Mouse (Mus musculus): ENCODE measurements around the gene Dync1li2. TPM values are rescaled to one million over a fixed set of nuclear protein-coding genes. Genes with fewer than 3 reads are reported as not detected.

Dync1li2 gene
- polyA plus RNA-seq, 1 experiment from 2014 or later = 93.1 TPM

DNA sequence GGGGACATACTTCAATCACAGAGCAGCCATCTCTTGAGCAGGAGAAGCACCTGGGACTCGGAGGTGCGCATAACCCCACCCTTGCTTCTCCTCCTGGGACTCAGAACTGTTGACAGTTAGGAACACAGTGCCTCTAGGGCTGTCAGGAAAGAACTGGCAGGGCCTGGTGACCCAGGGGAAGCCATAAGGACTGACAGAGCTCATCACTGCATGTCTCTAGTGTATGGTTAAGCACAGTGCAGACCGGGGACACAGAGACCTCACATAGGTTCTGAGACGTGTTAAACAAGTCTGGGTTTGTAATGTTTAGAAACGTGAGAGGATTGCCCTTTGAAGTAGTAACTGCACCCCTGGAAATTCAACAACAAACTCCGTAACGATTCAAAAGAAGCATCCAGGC lies 55.3 kb downstream of the Dync1li2 start:
- no peak for ATAC-seq
- in situ Hi-C loops (cut with MboI; ENCODE audit: low pct_unique_long_range_greater_than_20kb) = no loop called here
- ChIA-PET CTCF (no interaction called here), POLR2A (no interaction called here)
- H3K27me3 ChIP-seq = no peaks in the 10 kb centered on the region
- no peak for DNase-seq (ENCODE audit: low read depth, low spot score)
- TF ChIP-seq CTCF (IDR thresholded peaks at IDR 0.05) = no peak

- POLR2A ChIA-PET = no interaction called here
- peak; percentile 35 for ATAC-seq
- in situ Hi-C loops (cut with MboI; ENCODE audit: low pct_unique_long_range_greater_than_20kb) = no loop called here
- TF ChIP-seq CTCF (IDR thresholded peaks at IDR 0.05) = no peak
- no peak for DNase-seq (ENCODE audit: low read depth, low spot score)
- CTCF ChIA-PET = interaction anchor here (0.9 to 1.1 kb wide), 2 partner anchors 10 to 19 kb away, joined by 4 read pairs; no protein-coding TSS in a partner anchor
- H3K27me3 ChIP-seq = no peaks in the 10 kb centered on the region
Observed at GRCm38 (mm10) chr8:104386693-104387092, 56.2 kb downstream of the Dync1li2 start.

- CTCF ChIA-PET = interaction anchor here (1.1 to 1.6 kb wide), 6 partner anchors 12 to 51 kb away, joined by 3 to 7 read pairs (median 4); partner anchors contain the start of gene Cmtm4
- in situ Hi-C loops (cut with MboI; ENCODE audit: low pct_unique_long_range_greater_than_20kb) = no loop called here
- no peaks in the 10 kb centered on the region for H3K27me3 ChIP-seq
- POLR2A ChIA-PET = interaction anchor here (1.2 kb wide), 1 partner anchor 11 kb away, joined by 3 read pairs; the partner anchor contains the start of gene Cmtm4
- DNase-seq (ENCODE audit: low read depth, low spot score) = peak; percentile 56
- no peak for TF ChIP-seq CTCF (IDR thresholded peaks at IDR 0.05)
- peak; percentile 78 for ATAC-seq
Observed at GRCm38 (mm10) chr8:104383977-104384376, 58.9 kb downstream of the Dync1li2 start.

- no peak for ATAC-seq
- POLR2A ChIA-PET = interaction anchor here (1.2 kb wide), 1 partner anchor 12 kb away, joined by 3 read pairs; the partner anchor contains the start of gene Cmtm4
- DNase-seq (ENCODE audit: low read depth, low spot score) = no peak
- in situ Hi-C loops (cut with MboI; ENCODE audit: low pct_unique_long_range_greater_than_20kb) = no loop called here
- no peaks in the 10 kb centered on the region for H3K27me3 ChIP-seq
- CTCF ChIA-PET = interaction anchor here (1.1 to 2.1 kb wide), 7 partner anchors 13 to 51 kb away, joined by 3 to 7 read pairs (median 4); partner anchors contain the start of gene Cmtm4
- TF ChIP-seq CTCF (IDR thresholded peaks at IDR 0.05) = no peak
Observed at GRCm38 (mm10) chr8:104383296-104383695, 59.6 kb downstream of the Dync1li2 start.

DNA sequence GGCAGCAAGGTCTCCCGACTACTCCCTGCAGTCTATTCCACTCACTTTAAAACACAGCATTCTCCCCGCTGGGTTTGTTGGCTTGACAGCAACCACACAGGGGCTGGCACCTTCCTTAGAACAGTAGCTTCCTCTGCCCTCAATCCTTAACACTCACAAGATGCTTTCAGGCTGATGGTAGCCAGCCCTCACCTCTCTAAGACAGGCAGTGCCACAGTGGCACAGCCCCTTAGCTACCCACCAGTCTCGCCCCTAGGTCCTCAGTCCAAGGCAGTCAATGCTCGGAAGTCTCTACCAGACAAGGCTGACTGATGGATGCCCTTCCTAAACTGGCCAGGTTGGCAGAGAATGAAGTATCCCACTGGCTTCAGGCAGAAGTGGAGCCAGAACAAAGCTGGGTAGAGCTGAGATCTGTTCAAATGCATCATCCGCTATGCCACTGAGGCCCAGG lies 61.9 kb downstream of the Dync1li2 start:
- CTCF ChIA-PET = no interaction called here
- POLR2A ChIA-PET = no interaction called here
- in situ Hi-C loops (cut with MboI; ENCODE audit: low pct_unique_long_range_greater_than_20kb) = no loop called here
- TF ChIP-seq CTCF (IDR thresholded peaks at IDR 0.05) = no peak
- ATAC-seq (no peak), DNase-seq (ENCODE audit: low read depth, low spot score) (no peak)
- H3K27me3 ChIP-seq = no peaks in the 10 kb centered on the region

- no peaks in the 10 kb centered on the region for H3K27me3 ChIP-seq
- ChIA-PET CTCF (interaction anchor here (1.2 kb wide), 1 partner anchor 38 kb away, joined by 4 read pairs; no protein-coding TSS in a partner anchor), POLR2A (no interaction called here)
- DNase-seq (ENCODE audit: low read depth, low spot score) (no peak), ATAC-seq (no peak)
- in situ Hi-C loops (cut with MboI; ENCODE audit: low pct_unique_long_range_greater_than_20kb) = no loop called here
- TF ChIP-seq CTCF (IDR thresholded peaks at IDR 0.05) = no peak
Observed at GRCm38 (mm10) chr8:104380269-104380668, 62.6 kb downstream of the Dync1li2 start.

GRCm38 (mm10) chr8:104379301-104379836 lies 63.5 kb downstream of the Dync1li2 start:
- no peaks in the 10 kb centered on the region for H3K27me3 ChIP-seq
- ATAC-seq (no peak), DNase-seq (ENCODE audit: low read depth, low spot score) (no peak)
- POLR2A ChIA-PET = interaction anchor here (1.0 kb wide), 1 partner anchor 12 kb away, joined by 3 read pairs; no protein-coding TSS in a partner anchor
- in situ Hi-C loops (cut with MboI; ENCODE audit: low pct_unique_long_range_greater_than_20kb) = no loop called here
- CTCF ChIA-PET = interaction anchor here (0.9 to 1.2 kb wide), 2 partner anchors 11 to 37 kb away, joined by 3 to 4 read pairs; no protein-coding TSS in a partner anchor
- no peak for TF ChIP-seq CTCF (IDR thresholded peaks at IDR 0.05)

DNA sequence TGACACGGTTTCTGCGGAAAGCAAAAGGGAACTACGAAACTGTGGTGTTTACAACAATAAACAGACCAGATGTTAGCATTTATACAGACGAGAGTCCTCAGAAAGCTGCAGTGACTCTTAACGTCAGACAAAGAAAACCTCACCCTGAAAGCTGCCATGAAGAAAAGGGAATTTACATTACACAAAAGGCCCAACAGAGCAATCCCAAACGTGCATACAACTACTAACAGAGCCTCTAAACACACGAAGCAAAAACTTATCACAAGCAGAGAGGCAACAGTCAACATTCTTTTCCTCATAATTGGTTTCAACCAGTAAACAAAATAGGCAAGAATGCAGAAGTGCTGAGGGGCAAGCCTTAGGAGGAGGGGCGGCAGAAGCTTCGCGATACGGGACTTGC lies 66.2 kb downstream of the Dync1li2 start:
- CTCF ChIA-PET = interaction anchor here (1.4 to 1.9 kb wide), 3 partner anchors 10 to 66 kb away, joined by 3 to 4 read pairs (median 4); partner anchors contain the start of gene Dync1li2
- TF ChIP-seq CTCF (IDR thresholded peaks at IDR 0.05) = no peak
- no peaks in the 10 kb centered on the region for H3K27me3 ChIP-seq
- in situ Hi-C loops (cut with MboI; ENCODE audit: low pct_unique_long_range_greater_than_20kb) = no loop called here
- ATAC-seq (no peak), DNase-seq (ENCODE audit: low read depth, low spot score) (no peak)
- POLR2A ChIA-PET = interaction anchor here (0.6 to 0.7 kb wide), 2 partner anchors 69 to 253 kb away, joined by 3 to 4 read pairs; no protein-coding TSS in a partner anchor

DNA sequence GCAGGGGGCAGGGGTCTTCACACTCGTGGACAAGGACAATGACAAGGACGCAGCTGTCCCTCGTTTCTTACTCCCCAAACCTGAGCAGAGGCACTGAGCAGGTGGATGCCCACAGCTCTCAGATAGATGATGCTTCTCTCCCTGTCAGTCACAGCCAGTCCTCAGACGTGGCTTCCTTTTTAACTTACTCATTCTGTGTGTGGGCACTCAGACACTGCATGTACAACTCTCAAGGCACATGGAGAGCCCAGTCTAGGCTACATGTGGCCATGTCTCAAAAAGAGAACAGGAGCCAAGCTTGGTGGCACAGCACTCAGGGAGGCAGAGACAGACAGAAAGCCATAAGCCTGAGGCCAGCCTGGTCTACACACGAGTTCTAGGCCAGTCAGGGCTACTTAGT lies 66.9 kb downstream of the Dync1li2 start:
- DNase-seq (ENCODE audit: low read depth, low spot score) (no peak), ATAC-seq (no peak)
- ChIA-PET CTCF (interaction anchor here (1.4 to 1.9 kb wide), 2 partner anchors 32 to 67 kb away, joined by 3 to 4 read pairs; partner anchors contain the start of gene Dync1li2), POLR2A (interaction anchor here (1.3 kb wide), 1 partner anchor 26 kb away, joined by 3 read pairs; no protein-coding TSS in a partner anchor)
- no peaks in the 10 kb centered on the region for H3K27me3 ChIP-seq
- in situ Hi-C loops (cut with MboI; ENCODE audit: low pct_unique_long_range_greater_than_20kb) = no loop called here
- no peak for TF ChIP-seq CTCF (IDR thresholded peaks at IDR 0.05)

DNA sequence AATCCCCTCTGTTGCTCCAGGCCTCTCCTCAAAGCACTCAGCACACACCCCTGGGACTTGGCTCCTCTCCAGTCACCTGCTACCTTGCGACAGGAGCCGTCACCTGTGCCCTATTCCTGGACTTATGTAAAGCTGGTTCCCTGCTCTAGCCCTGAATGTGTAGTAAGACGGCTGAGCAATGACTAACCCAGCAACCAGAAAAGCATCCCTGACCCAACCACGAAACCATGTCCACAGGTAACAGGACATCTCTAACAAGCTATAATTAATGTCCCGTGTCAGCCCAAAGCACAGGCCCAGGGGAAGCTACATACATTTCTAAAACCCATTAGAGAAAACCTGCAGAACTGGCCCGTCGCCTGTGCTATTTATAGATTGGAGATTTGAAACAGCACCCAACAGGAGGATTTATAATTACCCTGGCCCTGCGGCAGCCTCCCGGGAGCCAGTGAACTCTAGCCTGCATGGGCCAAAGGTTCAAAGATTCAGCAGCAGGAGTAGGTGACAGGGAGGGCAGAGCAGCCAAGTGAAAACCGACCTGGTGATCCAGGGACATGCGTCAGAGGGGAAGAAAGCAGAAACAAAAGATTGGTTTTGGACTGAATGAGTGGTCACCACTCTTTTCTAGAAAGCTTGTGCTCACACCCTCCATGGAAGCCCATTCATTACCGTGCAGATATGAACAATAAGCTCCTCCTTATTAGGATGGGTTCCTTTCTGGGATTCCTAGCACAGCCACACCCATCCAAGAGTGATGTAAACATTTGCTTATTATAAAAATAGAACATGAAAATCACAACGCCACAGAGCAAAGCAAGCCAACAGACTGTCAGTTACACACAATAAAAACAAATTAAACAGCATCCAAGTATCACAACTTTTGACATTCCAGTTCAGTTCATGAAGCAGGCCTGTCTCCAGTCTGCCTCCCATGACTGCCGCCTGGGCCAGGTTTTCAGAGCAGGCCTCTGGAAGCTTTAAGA lies 67.7 kb downstream of the Dync1li2 start:
- TF ChIP-seq CTCF (IDR thresholded peaks at IDR 0.05) = no peak
- peak; percentile 82 for DNase-seq (ENCODE audit: low read depth, low spot score)
- ChIA-PET POLR2A (interaction anchor here (0.7 to 1.3 kb wide), 3 partner anchors 27 to 37 kb away, joined by 3 to 4 read pairs (median 3); no protein-coding TSS in a partner anchor), CTCF (interaction anchor here (0.6 to 1.4 kb wide), 3 partner anchors 14 to 68 kb away, joined by 3 to 4 read pairs (median 3); partner anchors contain the start of gene Dync1li2)
- in situ Hi-C loops (cut with MboI; ENCODE audit: low pct_unique_long_range_greater_than_20kb) = no loop called here
- peak; percentile 88 for ATAC-seq
- H3K27me3 ChIP-seq = no peaks in the 10 kb centered on the region

All from Patski (cell line).